Mouse (Mus musculus): ENCODE data around the gene Fgf2.

The Fgf2 gene
- long read RNA-seq, experiment 1, partial matches to known transcripts, result 0 of 1 reads
- long read RNA-seq, experiment 1, other reads (novel, unspliced or antisense), result 1 of 1 reads
- long read RNA-seq, experiment 2, partial matches to known transcripts, result 0 of 1 reads
- long read RNA-seq, experiment 2, other reads (novel, unspliced or antisense), result 1 of 1 reads

DNA sequence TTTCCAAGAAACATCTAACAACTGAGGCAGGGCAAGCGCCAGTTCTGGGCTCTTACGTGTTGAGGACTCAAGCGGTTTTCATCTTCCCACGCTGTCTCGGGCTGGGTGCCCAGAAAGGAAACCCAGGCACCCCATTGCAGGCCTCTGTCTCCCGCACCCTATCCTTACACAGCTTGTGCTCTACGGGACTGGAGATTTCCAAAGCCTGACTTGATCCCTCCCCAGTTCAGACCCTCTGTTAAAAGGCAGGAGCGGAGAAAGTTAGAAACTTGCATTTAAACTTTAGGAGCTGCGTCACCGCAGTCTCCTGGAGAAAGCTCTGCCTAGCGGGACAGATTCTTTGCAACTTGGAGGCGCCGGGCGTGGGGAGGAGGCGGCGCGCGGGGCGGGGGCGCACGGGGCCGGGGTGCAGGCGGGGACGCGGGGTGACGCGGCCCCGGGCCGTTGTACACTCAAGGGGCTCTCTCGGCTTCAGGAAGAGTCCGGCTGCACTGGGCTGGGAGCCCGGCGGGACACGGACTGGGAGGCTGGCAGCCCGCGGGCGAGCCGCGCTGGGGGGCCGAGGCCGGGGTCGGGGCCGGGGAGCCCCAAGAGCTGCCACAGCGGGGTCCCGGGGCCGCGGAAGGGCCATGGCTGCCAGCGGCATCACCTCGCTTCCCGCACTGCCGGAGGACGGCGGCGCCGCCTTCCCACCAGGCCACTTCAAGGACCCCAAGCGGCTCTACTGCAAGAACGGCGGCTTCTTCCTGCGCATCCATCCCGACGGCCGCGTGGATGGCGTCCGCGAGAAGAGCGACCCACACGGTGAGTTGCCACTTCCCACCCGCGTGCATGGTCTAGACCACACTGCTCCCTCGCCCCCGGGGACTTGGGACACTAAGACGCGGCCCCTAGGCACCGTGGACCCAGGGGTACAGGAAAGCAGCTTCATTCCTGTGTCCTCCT, at the start of gene Fgf2:
TSS of gene Fgf2 (plus strand) at position 126 of the 945 bp plus-strand sequence.
- intact Hi-C loops (cut with DNase I), result no loop called here

DNA sequence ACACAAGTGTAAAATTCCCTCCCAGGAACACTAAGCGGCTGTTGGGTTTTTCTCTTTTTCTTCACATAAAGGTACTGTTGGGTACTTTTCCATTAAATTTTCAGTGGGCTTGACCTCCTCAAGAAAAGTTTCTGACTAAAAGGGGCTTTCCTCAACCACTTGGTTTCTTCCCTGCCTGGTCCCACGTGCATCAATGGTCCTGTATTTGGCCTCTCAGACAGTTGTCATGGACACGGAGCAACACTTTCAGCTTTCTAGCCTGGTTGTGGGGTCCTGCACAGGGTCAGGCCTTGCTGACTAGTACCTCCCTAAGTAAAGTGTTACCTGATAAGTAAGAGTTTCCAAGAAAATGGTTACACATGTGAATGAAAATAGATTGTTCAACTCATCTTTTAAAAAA, 48.7 kb upstream of the Fgf2 start:
- intact Hi-C loops (cut with DNase I), result no loop called here

DNA sequence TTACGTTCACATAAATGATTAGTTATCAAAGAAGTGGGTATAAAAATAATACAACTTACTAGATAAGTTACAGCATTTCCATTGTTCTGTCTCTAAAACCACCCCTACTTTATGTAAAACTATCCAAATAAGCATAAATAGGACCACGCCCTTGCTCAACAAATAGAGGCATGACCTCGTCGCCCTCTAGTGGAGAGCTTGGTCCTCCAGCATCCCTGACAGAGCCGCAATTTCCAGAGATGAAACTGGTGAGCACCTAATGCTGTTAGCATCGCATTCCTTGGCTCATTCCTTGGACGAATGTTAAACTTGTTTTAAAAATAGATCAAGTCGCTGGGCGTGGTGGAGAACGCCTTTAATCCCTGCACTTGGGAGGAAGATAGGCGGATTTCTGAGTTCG, 45.5 kb upstream of the Fgf2 start:
- intact Hi-C loops (cut with DNase I), result no loop called here

DNA sequence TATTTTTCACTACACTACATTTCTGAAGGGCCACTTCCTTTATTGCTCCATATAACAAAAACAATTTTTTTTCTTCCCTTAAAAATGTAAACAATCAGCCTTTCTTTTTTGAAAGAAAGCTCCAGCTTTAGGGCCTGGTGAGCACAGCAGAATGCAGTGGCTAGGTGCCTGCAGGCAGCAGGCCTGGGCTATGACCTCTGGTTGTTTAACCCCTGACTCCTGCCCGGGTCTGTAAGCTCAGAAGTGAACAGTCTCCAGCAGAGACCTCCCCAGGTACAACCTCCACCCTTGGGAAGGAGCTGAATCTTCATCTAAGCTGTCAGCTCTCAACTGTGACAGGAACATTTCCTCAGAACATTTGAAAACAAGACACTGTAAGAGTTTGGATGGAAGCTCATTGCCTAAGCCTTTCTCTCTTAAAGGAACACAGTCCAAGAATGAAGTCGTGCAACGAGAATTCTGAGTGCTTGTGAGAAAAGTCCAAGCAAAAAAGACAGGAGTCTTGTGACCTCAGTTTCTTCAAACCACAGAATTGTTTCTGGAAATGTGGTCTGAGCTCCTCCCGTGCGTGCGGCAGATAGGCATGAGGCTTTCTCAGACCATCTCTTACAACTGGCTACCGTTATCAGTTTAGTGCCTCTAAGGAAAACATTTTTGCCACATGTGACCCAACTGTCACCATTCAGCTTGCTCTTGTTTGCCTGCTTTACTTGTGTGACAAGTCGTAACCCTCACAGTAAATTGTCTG, 44.6 kb upstream of the Fgf2 start:
- intact Hi-C loops (cut with DNase I), result no loop called here

DNA sequence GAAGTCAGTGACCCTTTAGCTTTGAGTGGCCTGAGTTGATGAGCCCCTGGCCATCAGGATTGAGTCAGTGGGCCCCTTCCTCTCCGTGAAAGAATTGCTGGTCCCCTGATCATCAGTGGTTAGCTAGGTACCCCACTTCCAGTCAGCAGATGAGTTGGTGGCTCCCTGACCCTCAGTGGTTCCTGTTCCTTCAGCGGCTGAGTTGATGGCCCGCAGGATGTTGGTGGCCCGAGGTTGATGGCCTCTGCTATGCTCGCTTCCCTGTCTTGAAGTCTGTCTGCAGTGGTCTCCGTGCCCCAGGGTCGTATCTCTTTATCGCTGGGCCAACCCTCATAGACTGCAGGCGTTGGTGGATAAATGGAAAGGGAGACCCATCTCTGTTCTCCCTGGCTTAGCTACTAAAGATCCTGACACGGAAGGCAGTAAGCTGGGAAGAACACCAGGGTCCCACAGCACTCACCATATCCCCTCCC, 36.2 kb upstream of the Fgf2 start:
- intact Hi-C loops (cut with DNase I), result no loop called here

DNA sequence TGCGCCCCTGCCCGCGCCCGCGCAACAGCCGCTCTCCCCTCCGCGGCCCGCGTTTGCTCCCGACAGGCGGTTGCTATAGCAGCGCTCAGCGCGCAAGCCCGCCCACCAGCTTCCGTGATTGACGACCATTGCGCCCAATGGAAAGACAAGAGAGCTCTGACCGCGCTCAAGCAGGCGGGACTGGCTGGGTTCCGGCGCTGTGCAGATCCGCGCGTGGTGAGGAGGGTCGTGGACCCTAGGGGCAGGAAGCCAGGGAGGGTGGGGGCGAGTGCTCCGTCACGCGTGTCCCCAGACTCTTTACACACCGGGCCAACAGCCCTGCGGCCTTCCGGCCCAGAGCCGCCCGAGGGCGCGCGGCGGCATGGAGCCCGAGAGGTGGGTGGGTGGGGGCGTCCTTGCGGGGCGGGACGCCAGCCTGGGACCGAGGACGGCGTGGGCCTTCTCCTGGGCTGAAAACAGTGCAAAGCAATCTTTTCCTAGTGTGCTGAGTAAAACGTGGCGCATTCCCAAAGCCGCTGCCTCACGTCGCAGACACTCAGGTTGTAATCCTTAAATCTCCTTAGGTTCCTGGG, 35.7 kb upstream of the Fgf2 start, which contains the start of the genes Bbs12 and Cetn4:
TSS of gene Bbs12 (plus strand) at position 185 of the 572 bp plus-strand sequence.
TSS of gene Cetn4 (minus strand) at position 339 of the 572 bp plus-strand sequence.
- intact Hi-C loops (cut with DNase I), result no loop called here

DNA sequence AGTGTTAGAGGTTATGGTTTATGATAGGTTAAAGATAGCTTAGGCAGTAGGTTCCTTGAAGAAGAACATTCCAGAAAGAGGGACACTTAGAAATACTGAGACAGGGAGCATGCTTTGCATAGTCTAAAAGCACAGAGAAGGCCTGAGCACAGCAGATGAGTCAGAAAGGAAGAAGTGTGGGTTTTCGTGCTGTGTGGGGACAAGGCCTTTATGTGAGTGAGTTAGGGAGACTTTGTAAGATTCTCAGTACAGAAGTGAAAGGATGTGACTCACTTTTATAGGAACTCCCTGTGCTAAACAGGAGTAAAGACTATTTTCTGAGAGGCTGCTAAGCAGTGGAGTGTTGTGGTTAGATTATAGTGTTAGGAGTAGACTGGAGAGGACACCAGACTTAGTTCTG, 34.8 kb upstream of the Fgf2 start:
- intact Hi-C loops (cut with DNase I), result no loop called here

DNA sequence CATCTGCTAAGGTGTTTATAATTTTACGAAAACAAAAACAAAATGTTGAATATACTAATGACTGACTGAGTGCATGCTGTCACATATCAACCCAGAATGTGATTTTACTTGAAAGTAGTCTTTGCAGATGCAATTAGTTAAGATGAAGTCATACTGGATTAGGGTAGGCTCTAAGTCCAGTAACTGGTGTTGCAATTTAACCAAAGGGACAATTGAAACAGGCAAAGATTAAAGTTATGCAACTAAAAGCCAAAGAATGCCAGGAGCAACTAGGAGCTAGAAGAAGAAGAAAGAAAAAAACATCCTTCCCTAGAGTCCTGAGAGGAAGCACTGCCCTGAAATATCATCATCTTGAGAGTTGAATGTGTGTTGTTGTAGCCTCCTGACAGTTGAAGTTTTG, 31.9 kb upstream of the Fgf2 start:
- intact Hi-C loops (cut with DNase I), result no loop called here

DNA sequence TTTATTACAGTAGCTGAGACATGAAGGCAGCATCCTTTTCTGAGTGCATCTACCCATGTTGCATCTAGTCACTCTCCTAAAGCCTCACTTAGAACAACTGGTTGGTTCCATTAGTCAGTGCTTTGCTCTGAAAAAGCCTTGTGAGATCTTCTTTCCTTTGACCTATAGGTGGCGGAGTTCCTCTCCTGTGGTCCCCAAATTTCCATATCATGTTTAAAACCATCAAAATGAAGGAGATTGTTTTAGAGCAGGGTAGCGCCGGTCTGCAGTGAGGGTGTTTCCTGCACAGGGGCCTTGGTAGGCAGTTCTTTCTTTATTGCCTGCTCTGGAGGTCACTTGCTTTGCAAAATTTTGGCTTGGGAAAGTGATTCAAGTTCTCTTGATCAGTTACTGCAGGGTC, 23.8 kb upstream of the Fgf2 start:
- intact Hi-C loops (cut with DNase I), result loop anchor here (5.0 kb wide), 1 partner anchor 88 kb away; no protein-coding TSS in a partner anchor

DNA sequence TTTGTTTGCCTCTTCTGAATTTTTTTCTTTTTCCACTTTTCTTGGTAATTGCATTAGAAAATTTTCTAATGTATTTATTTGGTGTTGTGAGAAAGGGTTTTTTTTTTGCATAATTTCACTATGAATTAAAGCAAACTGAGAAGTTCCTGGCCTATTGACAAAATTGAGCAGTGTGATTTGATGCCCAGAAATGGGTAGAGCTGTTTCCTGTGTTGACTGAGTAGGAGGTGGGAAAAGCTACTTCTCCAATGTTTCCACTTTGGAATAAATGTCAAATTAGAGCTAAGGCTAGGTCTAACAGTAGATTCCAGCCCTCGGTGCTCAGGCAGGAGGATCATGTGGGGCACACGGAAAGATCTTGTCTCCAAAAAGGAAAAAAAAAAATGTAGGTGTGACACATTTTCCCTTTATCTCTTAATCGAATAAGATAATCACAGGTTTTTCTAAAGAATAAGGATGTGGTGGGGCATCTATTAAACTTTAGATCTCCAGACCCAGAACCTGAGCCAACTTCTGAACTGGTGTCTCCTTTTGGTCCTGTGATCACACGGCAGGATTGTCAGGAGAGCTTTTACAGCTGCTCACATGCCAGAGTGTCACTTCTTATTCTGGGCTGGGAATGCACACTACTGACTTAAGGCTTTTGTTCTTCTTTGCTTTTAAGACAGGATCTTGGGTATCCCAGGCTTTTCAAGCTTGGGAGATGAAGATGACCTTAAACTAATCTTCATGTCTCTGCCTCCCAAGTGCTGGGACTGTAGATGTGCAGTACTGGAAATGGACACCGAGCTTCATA, 22.6 kb upstream of the Fgf2 start:
- intact Hi-C loops (cut with DNase I), result no loop called here

DNA sequence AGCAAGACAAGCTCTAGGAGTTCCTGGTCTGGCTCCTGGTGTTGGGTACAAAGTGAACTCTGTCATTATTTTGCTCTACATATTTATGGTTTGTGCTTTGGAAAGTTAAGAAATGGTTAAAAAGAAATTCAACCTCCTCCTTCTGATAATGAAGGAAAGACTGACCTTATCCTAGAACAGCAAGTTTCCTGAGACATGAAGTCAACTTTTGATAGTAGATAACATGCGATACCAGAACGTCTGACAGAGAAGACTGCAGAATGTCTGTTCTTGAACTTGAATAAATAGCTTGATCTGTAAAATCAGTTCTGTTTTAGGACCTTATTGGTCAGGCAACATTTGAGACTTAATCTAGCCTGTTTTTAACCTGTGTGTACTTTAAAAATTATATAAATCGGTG, 21.5 kb upstream of the Fgf2 start:
- intact Hi-C loops (cut with DNase I), result no loop called here

DNA sequence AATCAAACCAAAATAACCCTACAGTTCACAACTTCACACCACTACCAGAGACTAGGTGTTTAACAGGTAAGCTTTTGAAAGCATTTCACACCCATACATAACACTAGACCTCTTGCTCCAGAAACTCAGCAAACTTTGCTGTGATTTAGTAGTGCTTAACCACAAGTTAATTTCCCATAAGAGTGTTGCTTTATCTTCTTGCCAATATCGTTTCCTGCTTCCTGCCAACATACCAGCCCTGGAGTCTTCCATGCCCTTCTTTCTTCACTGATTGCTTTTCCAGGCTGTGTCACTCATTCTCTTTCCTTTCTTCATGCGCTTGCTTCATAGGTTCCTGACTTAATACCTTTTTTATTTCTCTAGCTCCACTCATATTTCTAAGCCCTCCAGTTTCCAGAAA, 19.7 kb upstream of the Fgf2 start:
- intact Hi-C loops (cut with DNase I), result no loop called here

DNA sequence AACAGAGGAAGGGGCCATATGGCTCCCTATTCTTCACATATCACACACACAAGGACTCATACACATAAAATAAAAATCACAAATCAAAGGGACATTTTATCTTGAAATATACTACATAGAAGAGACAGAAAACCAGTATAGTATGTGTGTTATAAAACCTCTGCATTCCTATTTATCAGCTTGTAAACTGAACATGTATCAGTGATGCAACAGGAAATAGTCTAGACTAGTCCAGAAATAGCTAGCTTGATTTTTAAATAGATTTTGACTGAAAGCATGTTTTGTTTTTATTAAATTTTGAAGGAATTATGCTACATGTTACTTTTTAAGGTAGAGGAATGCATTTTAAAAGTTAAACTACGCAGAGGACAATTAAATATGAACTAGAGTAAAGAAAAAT, 18.2 kb upstream of the Fgf2 start:
- intact Hi-C loops (cut with DNase I), result no loop called here

DNA sequence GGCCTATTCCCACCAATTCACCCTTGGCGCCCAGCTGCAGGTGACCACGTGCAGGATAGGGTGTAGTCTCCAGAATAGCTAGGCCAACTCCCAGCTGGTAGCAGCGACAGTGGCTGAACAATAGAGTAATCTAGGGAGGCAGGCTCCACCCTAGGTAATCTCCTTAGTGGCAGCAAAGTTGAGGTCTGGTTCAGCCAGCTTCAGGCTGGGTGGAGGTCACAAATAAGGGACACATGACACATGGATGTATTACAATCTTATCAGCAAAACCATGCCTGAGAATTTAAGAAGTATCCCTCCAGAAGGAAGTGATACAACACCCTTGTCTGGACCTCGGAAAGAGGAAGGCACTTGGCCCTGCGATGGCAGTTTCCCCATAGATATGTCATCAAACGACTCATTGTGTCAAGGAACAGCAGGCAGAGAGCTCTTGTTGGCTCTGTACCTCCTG, 16.1 kb upstream of the Fgf2 start:
- intact Hi-C loops (cut with DNase I), result no loop called here

DNA sequence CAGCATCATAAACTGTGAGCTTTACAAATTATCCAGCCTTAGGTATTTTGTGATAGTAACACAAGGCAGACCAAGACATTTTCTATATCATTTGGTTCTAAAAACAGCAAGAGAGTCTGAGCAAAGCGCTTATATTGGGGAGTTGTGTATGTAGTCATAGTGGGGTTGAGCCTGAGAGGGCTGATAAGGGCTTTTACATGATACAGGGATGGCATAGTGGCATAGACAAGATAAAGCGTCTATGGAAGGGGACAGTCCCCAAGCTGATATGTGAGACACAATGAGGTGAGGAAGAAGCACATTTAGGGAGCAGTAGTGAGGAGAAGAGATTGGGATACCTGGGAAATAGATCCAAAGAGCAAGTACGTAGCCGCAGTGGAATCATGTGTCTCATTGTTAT, 14.1 kb upstream of the Fgf2 start:
- intact Hi-C loops (cut with DNase I), result no loop called here

DNA sequence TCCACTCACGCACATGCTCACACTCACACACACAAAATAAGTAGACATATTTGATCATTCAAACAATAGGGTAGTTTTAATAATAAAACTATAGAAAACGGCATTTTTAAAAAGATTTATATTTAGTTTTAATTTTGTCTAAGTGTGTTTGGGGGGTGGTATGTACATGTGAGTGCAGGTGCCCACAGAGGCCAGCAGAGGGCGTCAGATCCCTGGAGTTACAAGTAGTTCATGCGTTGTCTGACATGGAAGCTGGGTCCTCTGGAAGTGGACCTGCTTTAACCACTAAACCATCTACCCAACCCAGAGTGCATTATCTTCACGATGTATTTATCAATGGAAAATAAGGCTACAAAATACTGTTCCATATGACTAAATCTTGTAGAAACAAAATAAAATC, 7.0 kb upstream of the Fgf2 start:
- intact Hi-C loops (cut with DNase I), result loop anchor here (5.0 kb wide), 1 partner anchor 71 kb away; no protein-coding TSS in a partner anchor

DNA sequence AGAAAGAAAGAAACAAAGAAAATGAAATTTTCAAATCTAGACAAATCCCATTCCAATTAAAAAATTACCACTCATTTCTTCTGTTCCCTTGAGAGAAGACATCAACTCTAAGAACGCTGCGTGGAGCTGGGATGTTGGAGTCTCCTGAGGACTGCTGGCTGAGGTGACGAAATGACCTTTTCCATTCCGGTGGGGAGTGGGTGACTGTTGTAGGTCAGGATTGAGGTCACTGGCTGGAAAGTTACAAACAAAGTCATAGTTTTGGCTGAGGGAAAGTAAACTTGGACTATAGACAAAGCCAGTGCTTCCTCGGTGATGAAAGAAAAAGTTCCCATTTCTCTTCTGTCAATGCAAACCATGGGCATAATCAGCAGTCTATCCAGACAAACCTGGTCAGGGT, 5.3 kb upstream of the Fgf2 start:
- intact Hi-C loops (cut with DNase I), result loop anchor here (5.0 kb wide), 1 partner anchor 69 kb away; no protein-coding TSS in a partner anchor

DNA sequence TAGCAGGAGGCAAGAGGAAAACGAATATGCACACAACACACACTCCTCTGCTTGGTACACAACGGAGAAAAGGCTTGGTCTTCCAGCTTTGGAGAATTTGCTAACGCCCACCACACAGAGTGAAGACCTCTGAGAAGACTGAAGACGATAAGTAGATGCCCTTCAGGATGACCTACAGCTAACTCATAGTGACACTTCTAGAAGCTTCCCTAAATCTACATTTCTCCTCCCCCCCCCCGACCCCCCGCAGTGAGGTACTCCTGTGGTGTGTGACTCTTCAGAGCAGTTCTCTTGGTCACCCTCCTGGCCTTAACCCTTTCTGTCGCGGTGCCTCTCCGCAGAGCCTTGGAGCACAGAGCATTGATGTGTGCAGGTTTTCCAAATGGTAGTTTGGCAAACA, 475 bp upstream of the Fgf2 start:
- intact Hi-C loops (cut with DNase I), result no loop called here

DNA sequence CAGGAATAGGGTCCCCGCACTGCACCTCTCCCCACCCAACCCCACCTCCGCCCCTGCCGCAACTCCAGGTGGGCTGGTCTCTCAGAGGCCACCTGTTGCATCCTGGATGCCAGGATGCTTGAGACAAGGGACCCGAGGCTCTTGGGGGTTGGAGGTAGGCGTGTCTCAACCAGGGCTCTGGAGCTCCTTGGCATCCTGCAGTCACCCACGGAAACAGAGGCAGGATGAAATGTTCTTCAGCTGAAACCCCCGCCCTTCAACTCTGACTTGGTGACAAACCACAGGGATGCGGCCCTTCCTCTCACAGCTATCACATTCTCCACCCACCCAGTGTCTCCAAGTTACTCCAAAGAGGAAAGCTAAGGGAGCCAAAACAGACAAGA, 1.0 kb downstream of the Fgf2 start:
- intact Hi-C loops (cut with DNase I), result no loop called here

DNA sequence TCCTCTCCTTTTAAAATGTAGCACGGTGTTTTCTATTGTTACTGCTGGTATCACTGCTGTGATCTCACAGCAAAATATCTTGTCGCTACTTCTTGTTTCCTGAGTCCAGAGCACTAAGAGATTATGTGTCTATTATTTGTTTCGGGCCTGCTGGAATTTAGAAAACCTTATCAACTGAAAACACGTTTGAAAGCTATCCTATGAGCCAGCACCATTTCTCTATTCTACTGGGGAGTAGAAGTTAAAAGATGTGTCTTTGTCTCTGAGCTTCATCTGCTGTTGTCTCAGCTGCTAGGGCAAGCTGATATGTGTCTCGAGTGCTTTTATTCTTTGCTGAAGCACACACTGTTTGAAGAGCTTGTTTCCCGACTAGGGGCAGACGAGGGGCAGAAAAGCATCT, 2.2 kb downstream of the Fgf2 start:
- intact Hi-C loops (cut with DNase I), result no loop called here
